Mouse (Mus musculus): ENCODE data around the gene Psmb3.

The Psmb3 gene

DNA sequence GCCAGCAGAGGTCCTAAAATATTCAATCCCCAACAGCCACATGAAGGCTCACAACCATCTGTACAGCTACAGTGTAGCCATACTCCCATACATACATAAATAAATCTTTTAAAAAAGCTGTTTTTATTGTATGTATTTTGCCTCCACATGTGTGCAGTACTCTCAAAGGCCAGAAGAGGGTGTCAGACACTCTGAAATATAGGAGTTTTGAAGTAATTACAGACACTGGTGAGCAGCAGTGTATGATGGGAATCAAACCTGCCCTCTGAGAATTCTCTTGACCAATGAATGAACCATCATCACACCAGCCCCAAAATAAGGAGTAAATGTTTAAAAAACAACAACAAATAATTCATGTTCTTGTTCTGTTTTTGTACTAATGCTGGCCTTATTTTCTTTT lies 58.4 kb downstream of the Psmb3 start:
- DNase-seq: no peak
